Mouse (Mus musculus): ENCODE measurements around the gene Gm3776.
"Not testable (repeated sequence)": the region's sequence is repeated elsewhere in the genome, so short reads cannot be mapped to it uniquely, and the experiment has no call there.

GRCm38 (mm10) chr9:78230461-78230860 lies 26.5 kb upstream of the Gm3776 start, which contains the start of gene Gsta1:
- not testable (repeated sequence) for TF ChIP-seq CTCF, EP300 (IDR thresholded peaks at IDR 0.05; ENCODE audit: low read depth)
